Mouse (Mus musculus) MEL (cell line): ENCODE results near the gene Mtx1. TPM values are rescaled to one million over a fixed set of nuclear protein-coding genes. Genes with fewer than 3 reads are reported as not detected.

ENCODE experiments used
- DNase-seq: peaks from one replicate; pipeline ENCODE4 v3.0.0; 2011; ENCODE audit warnings: low read depth, low spot score
- H3K27ac ChIP-seq: 2 replicates; pipeline ENCODE4 v1.5.1; 2012; ENCODE audit warnings: low read depth, mild to moderate bottlenecking, control low read depth, low read length, moderate library complexity; ENCODE audit not compliant: control insufficient read depth
- H3K27me3 ChIP-seq, 2 experiments: fragments of 150-350 bp in 1 of 2; sonication (generic) in 1 of 2; 2 replicates each; pipeline ENCODE4 v1.6.1; 2012; ENCODE audit warnings: low read length in 2 of 2, mild to moderate bottlenecking in 2 of 2, improper control_type of control experiment in 1 of 2, moderate library complexity in 1 of 2; ENCODE audit not compliant: insufficient read depth in 2 of 2, control insufficient read depth in 1 of 2
- H3K36me3 ChIP-seq, 2 experiments: 2 replicates each; pipeline ENCODE4 v1.6.1; 2012 to 2014; ENCODE audit warnings: low read length in 2 of 2, improper control_type of control experiment in 1 of 2, inconsistent platforms in 1 of 2, mild to moderate bottlenecking in 1 of 2; ENCODE audit not compliant: insufficient read depth in 2 of 2, control insufficient read depth in 1 of 2
- H3K4me1 ChIP-seq, 2 experiments: fragments of 150-350 bp in 1 of 2; sonication (generic) in 1 of 2; 2 replicates each; pipeline ENCODE4 v1.6.1; 2012; ENCODE audit warnings: low read length in 2 of 2, improper control_type of control experiment in 1 of 2, mild to moderate bottlenecking in 1 of 2; ENCODE audit not compliant: insufficient read depth in 2 of 2, control insufficient read depth in 1 of 2
- H3K4me3 ChIP-seq, 2 experiments: fragments of 150-350 bp in 1 of 2; sonication (generic) in 1 of 2; 2 replicates each; pipeline ENCODE4 v1.5.1; 2012; ENCODE audit warnings: low read depth in 2 of 2, low read length in 2 of 2, mild to moderate bottlenecking in 2 of 2, moderate library complexity in 2 of 2, control low read depth in 1 of 2, improper control_type of control experiment in 1 of 2; ENCODE audit not compliant: control insufficient read depth in 1 of 2, insufficient read depth in 1 of 2
- H3K79me2 ChIP-seq: 2 replicates; pipeline ENCODE4 v1.6.1; 2012; ENCODE audit warnings: mild to moderate bottlenecking, low read length, moderate library complexity; ENCODE audit not compliant: control insufficient read depth, poor library complexity, insufficient read depth
- H3K9ac ChIP-seq: 2 replicates; pipeline ENCODE4 v1.6.1; 2012; ENCODE audit warnings: low read depth, mild to moderate bottlenecking, control low read depth, low read length, moderate library complexity; ENCODE audit not compliant: control insufficient read depth, poor library complexity, severe bottlenecking
- H3K9me3 ChIP-seq: fragments of 150-350 bp; sonication (generic); replicated peaks from 2 replicates; pipeline ENCODE4 v1.6.1; 2012; ENCODE audit warnings: mild to moderate bottlenecking, low read length, improper control_type of control experiment, moderate library complexity; ENCODE audit not compliant: insufficient read depth
- BHLHE40 ChIP-seq: IDR thresholded peaks from 2 replicates; pipeline ENCODE4 v1.6.1; 2012; ENCODE audit warnings: low read depth, mild to moderate bottlenecking, inconsistent platforms, low read length, improper control_type of control experiment, borderline replicate concordance
- CHD2 ChIP-seq: IDR thresholded peaks from 2 replicates; pipeline ENCODE4 v1.6.1; 2011; ENCODE audit warnings: low read length, improper control_type of control experiment
- CTCF ChIP-seq, 3 experiments: IDR thresholded peaks in 2 of 3; conservative IDR thresholded peaks in 1 of 3; 2 replicates each; pipeline ENCODE4 v1.5.1; 2011 to 2012; ENCODE audit warnings: low read length in 3 of 3, low read depth in 2 of 3, mild to moderate bottlenecking in 2 of 3, improper control_type of control experiment in 1 of 3, inconsistent platforms in 1 of 3, mixed read lengths in 1 of 3, moderate library complexity in 1 of 3; ENCODE audit not compliant: control insufficient read depth in 1 of 3, insufficient read depth in 1 of 3, poor library complexity in 1 of 3, severe bottlenecking in 1 of 3
- E2F4 ChIP-seq: IDR thresholded peaks from 2 replicates; pipeline ENCODE4 v1.6.1; 2011; ENCODE audit warnings: low read depth, low read length, improper control_type of control experiment, borderline replicate concordance
- ELF1 ChIP-seq: IDR thresholded peaks from 2 replicates; pipeline ENCODE4 v1.6.1; 2014; ENCODE audit warnings: low read depth, mild to moderate bottlenecking, inconsistent platforms, low read length, improper control_type of control experiment, moderate library complexity
- GABPA ChIP-seq: IDR thresholded peaks from 2 replicates; pipeline ENCODE4 v1.6.1; 2012; ENCODE audit warnings: low read depth, mild to moderate bottlenecking, inconsistent platforms, low read length, improper control_type of control experiment, moderate library complexity
- HCFC1 ChIP-seq: IDR thresholded peaks from 2 replicates; pipeline ENCODE4 v1.6.1; 2012; ENCODE audit warnings: low read depth, mild to moderate bottlenecking, inconsistent platforms, low read length, improper control_type of control experiment, moderate library complexity
- JUND ChIP-seq: IDR thresholded peaks from 2 replicates; pipeline ENCODE4 v1.6.1; 2011; ENCODE audit warnings: low read depth, mild to moderate bottlenecking, improper control_type of control experiment, low read length
- MAX ChIP-seq: IDR thresholded peaks from 2 replicates; pipeline ENCODE4 v1.6.1; 2011; ENCODE audit warnings: low read length, improper control_type of control experiment
- MAZ ChIP-seq: IDR thresholded peaks from 2 replicates; pipeline ENCODE4 v1.6.1; 2012; ENCODE audit warnings: low read depth, mild to moderate bottlenecking, inconsistent platforms, low read length, improper control_type of control experiment
- MXI1 ChIP-seq: IDR thresholded peaks from 2 replicates; pipeline ENCODE4 v1.6.1; 2011; ENCODE audit warnings: mild to moderate bottlenecking, low read depth, low read length, improper control_type of control experiment
- MYB ChIP-seq: IDR thresholded peaks from 2 replicates; pipeline ENCODE4 v1.6.1; 2011; ENCODE audit warnings: mild to moderate bottlenecking, low read depth, low read length, improper control_type of control experiment
- MYC ChIP-seq: IDR thresholded peaks from 2 replicates; pipeline ENCODE4 v1.6.1; 2011; ENCODE audit warnings: low read depth, mild to moderate bottlenecking, low read length, improper control_type of control experiment, moderate library complexity
- POLR2AphosphoS2 ChIP-seq: IDR thresholded peaks from 2 replicates; pipeline ENCODE4 v1.6.1; 2011; ENCODE audit warnings: low read length, improper control_type of control experiment
- RAD21 ChIP-seq: IDR thresholded peaks from 2 replicates; pipeline ENCODE4 v1.6.1; 2011; ENCODE audit warnings: mild to moderate bottlenecking, low read depth, low read length, improper control_type of control experiment
- SIN3A ChIP-seq: IDR thresholded peaks from 2 replicates; pipeline ENCODE4 v1.6.1; 2012; ENCODE audit warnings: low read length, improper control_type of control experiment, inconsistent platforms
- SMC3 ChIP-seq: IDR thresholded peaks from 2 replicates; pipeline ENCODE4 v1.6.1; 2011; ENCODE audit warnings: low read depth, low read length, improper control_type of control experiment
- TBP ChIP-seq: IDR thresholded peaks from 2 replicates; pipeline ENCODE4 v1.8.0; 2011; ENCODE audit warnings: low read depth, low read length, improper control_type of control experiment
- TCF12 ChIP-seq: IDR thresholded peaks from 2 replicates; pipeline ENCODE4 v1.6.1; 2014; ENCODE audit warnings: low read depth, mild to moderate bottlenecking, inconsistent platforms, low read length, improper control_type of control experiment, moderate library complexity
- UBTF ChIP-seq: IDR thresholded peaks from 2 replicates; pipeline ENCODE4 v1.6.1; 2012; ENCODE audit warnings: low read depth, mild to moderate bottlenecking, inconsistent platforms, low read length, improper control_type of control experiment, moderate library complexity, borderline replicate concordance; ENCODE audit not compliant: insufficient read depth
- USF2 ChIP-seq, 2 experiments: IDR thresholded peaks; 2 replicates each; pipeline ENCODE4 v1.6.1; 2011 to 2012; ENCODE audit warnings: improper control_type of control experiment in 2 of 2, low read length in 2 of 2, borderline replicate concordance in 1 of 2, inconsistent platforms in 1 of 2, low read depth in 1 of 2, mild to moderate bottlenecking in 1 of 2; ENCODE audit not compliant: insufficient read depth in 1 of 2
- ZC3H11A ChIP-seq: IDR thresholded peaks from 2 replicates; pipeline ENCODE4 v1.6.1; 2012; ENCODE audit warnings: low read depth, mild to moderate bottlenecking, inconsistent platforms, low read length, improper control_type of control experiment
- ZNF384 ChIP-seq: IDR thresholded peaks from 2 replicates; pipeline ENCODE4 v1.6.1; 2012; ENCODE audit warnings: low read depth, mild to moderate bottlenecking, inconsistent platforms, low read length, improper control_type of control experiment
- polyA plus RNA-seq, 2 experiments: library from polyadenylated mRNA; stranded (reverse) in 1 of 2; unstranded in 1 of 2; fragments of >175 nt in 1 of 2; fragments of >200 nt in 1 of 2; gene quantifications; 2 replicates each; pipeline versions ENCODE4 v1.2.1 to v1.2.4; 2012; ENCODE audit warnings: low replicate concordance in 2 of 2, low read depth in 1 of 2; ENCODE audit not compliant: insufficient read length in 2 of 2, insufficient read depth in 1 of 2, missing spikeins in 1 of 2
- total RNA-seq: library from RNA; depleted of rRNA; stranded (reverse); fragments of 300-350 nt; gene quantifications from 2 replicates; pipeline ENCODE4 v1.2.3, GENCODE M21; 2012

Gene Mtx1
- total and polyA plus RNA-seq, 3 experiments: 314 to 369 TPM; not detected in 1

GRCm38 (mm10) chr3:89243609-89244008, 16.7 kb upstream of the Mtx1 start:
- Histone ChIP-seq H3K4me3 (no peak overlapping the region), H3K79me2 (peaks cover 17% of the 10 kb centered on the region), H3K27me3 (no peaks in the 10 kb centered on the region), H3K4me1 (peaks cover 11 to 12% of the 10 kb centered on the region in 2 experiments; a peak in 3 of 4 replicates), H3K9ac (no peak overlapping the region), H3K9me3 (no peaks in the 10 kb centered on the region), H3K27ac (no peak overlapping the region), H3K36me3 (peaks cover 7 to 11% of the 10 kb centered on the region in 2 experiments; a peak in 3 of 4 replicates)
- TF ChIP-seq BHLHE40 (no peak), TBP (no peak), CTCF (IDR thresholded peaks at IDR 0.05 in 2 of 3, conservative IDR thresholded peaks at IDR 0.05 in 1 of 3; ENCODE audit: control insufficient read depth in 1 of 3, insufficient read depth in 1 of 3, low read depth in 2 of 3, low read length in 3 of 3, poor library complexity in 1 of 3, severe bottlenecking in 1 of 3) (peak; percentile 27 to 51 (median 39)), UBTF (no peak), MXI1 (no peak), CHD2 (no peak), USF2 (IDR thresholded peaks at IDR 0.05; ENCODE audit: borderline replicate concordance in 1 of 2, insufficient read depth in 1 of 2, low read depth in 1 of 2, low read length in 2 of 2) (no peak)
- DNase-seq: peak; percentile 50

- DNase-seq: peak; percentile 88
- Histone ChIP-seq H3K27ac (no peak overlapping the region), H3K4me3 (no peak overlapping the region), H3K9me3 (no peaks in the 10 kb centered on the region), H3K79me2 (peaks cover 13% of the 10 kb centered on the region), H3K36me3 (peaks cover under 1 to 5% of the 10 kb centered on the region in 2 experiments; a peak in 3 of 4 replicates), H3K27me3 (no peaks in the 10 kb centered on the region), H3K4me1 (peaks cover 6 to 7% of the 10 kb centered on the region in 2 experiments; a peak in 3 of 4 replicates), H3K9ac (no peak overlapping the region)
- TF ChIP-seq E2F4 (no peak), JUND (0 out of 2 replicates have a peak, but pooled peaks have one; percentile 38), POLR2AphosphoS2 (no peak), MXI1 (peak; percentile 28; the same call in 1 of the 2 replicates), SMC3 (peak; percentile 82), MYB (no peak), MYC (no peak), MAX (no peak), RAD21 (peak; percentile 61), TCF12 (no peak), GABPA (no peak), SIN3A (peak; percentile 61), ZC3H11A (peak; percentile 49), ZNF384 (peak; percentile 23; the same call in 1 of the 2 replicates), CTCF (IDR thresholded peaks at IDR 0.05 in 2 of 3, conservative IDR thresholded peaks at IDR 0.05 in 1 of 3; ENCODE audit: control insufficient read depth in 1 of 3, insufficient read depth in 1 of 3, low read depth in 2 of 3, low read length in 3 of 3, poor library complexity in 1 of 3, severe bottlenecking in 1 of 3) (peak; percentile 76 to 99 (median 94)), BHLHE40 (no peak), MAZ (no peak), ELF1 (0 out of 2 replicates have a peak, but pooled peaks have one; percentile 58), HCFC1 (0 out of 2 replicates have a peak, but pooled peaks have one; percentile 21), UBTF (no peak), CHD2 (no peak)
These were observed 15.5 kb upstream of the Mtx1 start for GRCm38 (mm10) chr3:89242331-89242895.
